Mouse (Mus musculus): ENCODE data around the gene Lgi2.
A peak's percentile ranks its signal among the peaks of the same experiment; 100 is the strongest.

DNA sequence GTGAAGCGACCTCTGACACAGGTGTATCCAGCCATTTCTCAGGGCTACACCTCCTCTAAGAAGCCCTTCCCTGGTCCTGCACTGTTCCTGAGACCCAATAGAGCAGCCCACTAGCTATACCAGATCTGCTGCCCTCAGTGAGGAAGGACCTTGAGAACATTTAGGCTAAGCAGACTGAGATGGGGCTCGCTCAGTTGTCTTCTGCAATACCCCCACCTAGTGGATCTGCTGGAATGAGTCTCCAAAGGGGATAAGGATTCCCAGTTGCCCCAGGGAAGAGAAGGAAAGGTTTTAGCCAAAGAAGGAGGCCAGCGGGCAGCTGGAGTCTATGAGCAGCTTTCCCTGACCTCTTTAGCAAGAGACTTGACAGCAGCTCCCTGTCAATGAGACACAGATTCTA, 42.1 kb downstream of the Lgi2 start:
- TF ChIP-seq CTCF (IDR thresholded peaks at IDR 0.05; ENCODE audit: low read depth) (peak; percentile 29; the same call in 1 of the 2 replicates), EP300 (IDR thresholded peaks at IDR 0.05; ENCODE audit: low read depth) (no peak)

All from liver, embryonic 14.5 days (tissue).